Mouse (Mus musculus) C2C12 (cell line): ENCODE results near the gene Ttc19.

Source experiments
- CEBPB ChIP-seq: IDR thresholded peaks from one replicate; pipeline ENCODE4 v1.6.1; 2011; ENCODE audit warnings: low read depth, mild to moderate bottlenecking, control low read depth, moderate library complexity
- CTCF ChIP-seq: IDR thresholded peaks from one replicate; pipeline ENCODE4 v1.5.1; 2011; ENCODE audit not compliant: control insufficient read depth, insufficient read depth, insufficient read length
- MYOD1 ChIP-seq: IDR thresholded peaks from one replicate; pipeline ENCODE4 v1.6.1; 2011; ENCODE audit warnings: low read depth; ENCODE audit not compliant: control insufficient read depth, insufficient read length
- USF1 ChIP-seq: IDR thresholded peaks from one replicate; pipeline ENCODE4 v1.6.1; 2011; ENCODE audit warnings: low read depth, mild to moderate bottlenecking, control low read depth, moderate library complexity

DNA sequence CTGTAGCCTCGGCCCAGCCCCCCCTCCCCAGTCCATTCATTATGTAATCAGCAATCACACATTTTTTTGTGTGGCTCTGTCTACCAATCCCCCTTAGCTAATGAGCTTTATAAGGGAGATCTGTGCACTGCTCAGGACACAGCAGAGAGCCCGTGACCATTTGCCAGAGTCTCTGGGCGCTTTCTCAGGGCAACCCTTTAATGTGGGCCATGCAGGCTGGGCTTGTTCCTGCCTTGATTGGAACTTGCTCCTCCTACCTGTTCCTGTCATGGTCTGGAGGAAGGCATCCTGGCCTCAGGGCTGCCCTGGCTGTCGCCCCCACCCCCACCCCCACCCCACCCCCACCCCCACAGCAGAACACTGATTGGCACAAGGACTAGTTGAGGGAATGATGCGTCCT is 22.1 kb upstream of the Ttc19 start:
- TF ChIP-seq USF1, result no peak
- TF ChIP-seq CTCF, result no peak
- no peak for TF ChIP-seq MYOD1
- TF ChIP-seq CEBPB, result no peak
